Mouse (Mus musculus): ENCODE data around the gene Sorcs1. TPM values are rescaled to one million over a fixed set of nuclear protein-coding genes. Genes with fewer than 3 reads are reported as not detected.

Gene Sorcs1
- polyA plus RNA-seq (2012; ENCODE audit: low replicate concordance), result not detected in 2 replicates

DNA sequence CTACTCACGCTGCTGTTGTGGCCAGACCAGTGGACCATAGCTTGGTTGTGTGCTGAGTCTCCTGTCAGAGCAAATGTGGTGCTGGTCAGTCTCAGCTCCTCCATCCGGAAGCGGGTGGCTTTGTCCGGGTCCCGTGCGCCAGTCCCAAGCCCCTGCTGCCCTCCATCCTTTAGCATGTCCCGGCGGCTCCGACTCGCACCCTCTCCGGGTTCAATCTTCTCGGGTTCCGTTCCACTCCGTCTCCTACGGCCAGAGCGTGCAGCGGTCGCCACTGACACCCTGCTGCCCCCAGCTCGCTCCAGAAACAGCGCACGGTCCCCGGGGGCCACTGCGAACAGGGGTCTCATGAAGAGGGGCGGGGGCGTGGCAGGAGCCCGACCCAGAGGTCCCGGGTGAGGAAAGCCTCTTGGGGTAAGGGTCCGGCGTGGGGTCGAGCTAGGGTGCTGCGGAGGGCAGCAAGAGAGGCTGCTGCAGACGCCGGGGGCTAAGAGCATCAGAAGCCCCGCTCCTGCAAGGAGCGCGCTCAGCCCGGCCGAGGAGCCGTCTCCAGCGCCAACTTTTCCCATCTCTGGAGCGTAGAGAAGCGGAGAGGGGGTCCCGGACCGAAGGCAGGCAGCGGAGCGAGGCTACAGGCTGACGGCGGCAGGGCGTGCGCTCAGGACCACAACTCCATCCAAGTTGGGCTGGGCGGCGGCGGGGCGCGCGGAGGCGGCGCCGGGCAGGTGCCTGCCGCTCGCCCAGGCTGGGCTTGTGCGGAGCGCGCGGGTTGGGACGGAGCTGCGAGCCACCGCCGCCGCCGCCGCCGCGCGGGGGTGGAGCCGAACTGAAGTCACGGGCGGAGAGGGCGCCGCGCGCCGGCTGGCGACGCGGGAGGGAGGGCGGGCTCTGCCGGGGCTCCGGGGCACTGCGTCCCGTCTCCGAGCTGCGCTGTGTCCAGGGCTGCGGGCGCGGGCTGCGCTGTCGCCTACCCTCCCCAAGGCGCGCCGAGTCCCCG is at the start of gene Sorcs1:
TSS of gene Sorcs1 (minus strand) at position 744 of the 994 bp plus-strand sequence.

Data from leukemia stem cell, adult 10-12 weeks (primary cell).